Mouse (Mus musculus) E14TG2a.4 (cell line): Measurements from ENCODE around the gene Syngr3.

ENCODE experiments used
- H3K27me3 ChIP-seq: 2 replicates; pipeline ENCODE4 v1.6.1; 2014; ENCODE audit warnings: low read length, control low read depth; ENCODE audit not compliant: insufficient read depth
- H3K36me3 ChIP-seq: 2 replicates; pipeline ENCODE4 v1.6.1; 2014; ENCODE audit warnings: low read length, control low read depth; ENCODE audit not compliant: insufficient read depth
- H3K4me1 ChIP-seq: replicated peaks from 2 replicates; pipeline ENCODE4 v1.6.1; 2014; ENCODE audit warnings: low read depth, low read length, control low read depth
- H3K4me3 ChIP-seq: replicated peaks from 2 replicates; pipeline ENCODE4 v1.5.1; 2014; ENCODE audit warnings: mild to moderate bottlenecking, low read length
- H3K9me3 ChIP-seq: 2 replicates; pipeline ENCODE4 v1.6.1; 2014; ENCODE audit warnings: low read length, control low read depth
- CTCF ChIP-seq: conservative IDR thresholded peaks from 2 replicates; pipeline ENCODE4 v1.5.1; 2014; ENCODE audit warnings: low read length
- NANOG ChIP-seq: IDR thresholded peaks from 2 replicates; pipeline ENCODE4 v1.6.1; 2014; ENCODE audit warnings: borderline replicate concordance, low read length, mixed read lengths
- POU5F1 ChIP-seq: IDR thresholded peaks from 2 replicates; pipeline ENCODE4 v1.6.1; 2014; ENCODE audit warnings: low read length, borderline replicate concordance

The Syngr3 gene

DNA sequence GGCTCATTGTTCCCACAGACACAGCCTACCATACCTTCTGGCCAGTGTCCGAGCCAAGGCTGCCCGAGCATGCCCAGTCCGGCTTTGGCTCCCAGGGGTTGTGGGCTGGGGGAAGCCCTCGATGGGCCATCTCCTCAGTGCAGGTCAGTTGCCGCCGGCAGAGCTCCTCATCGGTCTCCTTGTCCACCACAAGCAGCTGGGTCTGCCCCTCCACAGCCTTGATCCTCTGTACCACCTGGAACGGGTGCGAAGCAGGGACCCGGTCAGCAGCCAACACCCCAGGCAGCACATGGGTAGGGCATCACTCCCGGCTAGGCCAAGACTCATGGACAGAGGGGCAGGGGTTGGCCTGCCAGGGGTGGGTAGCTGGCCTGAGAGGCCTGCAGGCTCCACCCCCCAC lies 42.3 kb downstream of the Syngr3 start:
- H3K27me3 ChIP-seq: peaks cover 42% of the 10 kb centered on the region
- TF ChIP-seq POU5F1: no peak
- TF ChIP-seq NANOG: no peak
- TF ChIP-seq CTCF: no peak
- H3K9me3 ChIP-seq: no peaks in the 10 kb centered on the region

GRCm38 (mm10) chr17:24646381-24646780 lies 43.4 kb downstream of the Syngr3 start:
- peaks cover 87% of the 10 kb centered on the region for H3K4me1 ChIP-seq
- peaks cover 31% of the 10 kb centered on the region for H3K27me3 ChIP-seq
- H3K9me3 ChIP-seq: no peaks in the 10 kb centered on the region
- H3K36me3 ChIP-seq: peaks cover 17% of the 10 kb centered on the region
- H3K4me3 ChIP-seq: no peak overlapping the region
- TF ChIP-seq CTCF: no peak
- TF ChIP-seq NANOG: no peak
- TF ChIP-seq POU5F1: no peak

More for the DNA sequence above, 42.3 kb downstream of the Syngr3 start:
- peak overlapping the region; percentile 0 for H3K4me3 ChIP-seq
- H3K36me3 ChIP-seq: peaks cover 7% of the 10 kb centered on the region
- peaks cover 76% of the 10 kb centered on the region for H3K4me1 ChIP-seq

- Histone ChIP-seq H3K9me3 (no peaks in the 10 kb centered on the region), H3K4me3 (no peak overlapping the region; the same call in 1 of the 2 replicates), H3K27me3 (peaks cover 27% of the 10 kb centered on the region), H3K4me1 (peaks cover 89% of the 10 kb centered on the region), H3K36me3 (peaks cover 17% of the 10 kb centered on the region)
- no peak for TF ChIP-seq CTCF
- TF ChIP-seq NANOG: no peak
- no peak for TF ChIP-seq POU5F1
These were observed 43.8 kb downstream of the Syngr3 start for GRCm38 (mm10) chr17:24645916-24646315.

GRCm38 (mm10) chr17:24644875-24645721 lies 44.7 kb downstream of the Syngr3 start:
- Histone ChIP-seq H3K4me3 (peak overlapping the region; percentile 41), H3K4me1 (peaks cover 88% of the 10 kb centered on the region), H3K36me3 (peaks cover 18% of the 10 kb centered on the region), H3K9me3 (no peaks in the 10 kb centered on the region), H3K27me3 (peaks cover 20% of the 10 kb centered on the region)
- TF ChIP-seq CTCF (no peak), NANOG (no peak), POU5F1 (no peak)

- TF ChIP-seq NANOG (no peak), CTCF (no peak), POU5F1 (no peak)
- Histone ChIP-seq H3K9me3 (no peaks in the 10 kb centered on the region), H3K4me1 (peaks cover 93% of the 10 kb centered on the region), H3K36me3 (peaks cover 27% of the 10 kb centered on the region), H3K4me3 (peak overlapping the region; percentile 41), H3K27me3 (peaks cover 12% of the 10 kb centered on the region)
These were observed 45.6 kb downstream of the Syngr3 start for GRCm38 (mm10) chr17:24644030-24644715.

DNA sequence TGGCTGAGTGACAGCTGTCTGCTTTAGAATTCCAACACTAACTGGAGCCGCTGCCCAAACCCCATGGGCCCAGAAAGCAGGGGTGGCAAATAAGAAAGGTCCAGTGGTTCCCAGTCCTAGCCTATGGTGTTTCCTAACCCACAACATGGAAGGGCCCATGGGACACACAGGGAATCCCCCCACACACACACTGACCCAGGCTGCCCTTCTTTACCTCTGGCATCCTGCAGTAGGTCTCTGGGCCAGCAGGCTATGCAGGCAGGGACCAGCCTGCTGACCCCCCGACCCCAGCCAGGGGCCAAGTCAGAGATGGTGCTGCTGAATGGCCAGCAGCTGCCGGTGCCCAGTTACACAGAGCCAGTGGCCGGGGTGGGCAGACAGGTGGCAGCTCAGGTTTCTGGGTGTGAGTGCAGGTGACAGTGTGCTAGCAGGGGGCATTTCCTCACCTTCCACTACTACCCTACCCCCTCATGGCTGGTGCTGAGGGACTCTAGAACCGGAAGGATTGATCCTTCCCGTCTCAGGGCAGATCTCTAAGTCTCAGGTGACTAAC lies 46.9 kb downstream of the Syngr3 start:
- H3K36me3 ChIP-seq: peaks cover 40% of the 10 kb centered on the region
- H3K4me3 ChIP-seq: no peak overlapping the region
- H3K27me3 ChIP-seq: no peaks in the 10 kb centered on the region
- H3K4me1 ChIP-seq: peaks cover 95% of the 10 kb centered on the region
- no peaks in the 10 kb centered on the region for H3K9me3 ChIP-seq
- no peak for TF ChIP-seq POU5F1
- TF ChIP-seq NANOG: no peak
- TF ChIP-seq CTCF: no peak

DNA sequence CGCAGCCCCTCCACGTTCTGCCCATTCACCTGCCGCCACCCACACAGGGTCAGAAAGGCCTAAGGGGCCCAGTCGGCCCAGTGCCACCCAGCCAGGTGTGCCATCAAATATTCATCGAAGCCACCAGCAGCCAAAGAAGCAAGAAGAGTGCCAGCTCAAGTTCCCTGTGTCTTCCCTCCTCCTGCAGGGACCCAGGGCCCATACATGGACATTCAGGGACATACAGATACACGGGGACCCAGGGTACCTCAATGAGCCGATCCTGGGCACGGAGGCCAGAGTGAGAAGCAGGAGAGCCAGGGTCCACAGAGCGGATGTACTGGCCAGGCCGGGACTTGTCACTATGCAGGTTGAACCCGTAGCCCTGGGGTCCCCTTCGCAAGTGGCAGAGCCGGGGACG lies 47.8 kb downstream of the Syngr3 start:
- peaks cover 95% of the 10 kb centered on the region for H3K4me1 ChIP-seq
- H3K9me3 ChIP-seq: no peaks in the 10 kb centered on the region
- H3K36me3 ChIP-seq: peaks cover 47% of the 10 kb centered on the region
- H3K4me3 ChIP-seq: peak overlapping the region; percentile 17; the same call in 1 of the 2 replicates
- TF ChIP-seq CTCF (no peak), POU5F1 (no peak), NANOG (no peak)
- H3K27me3 ChIP-seq: no peaks in the 10 kb centered on the region

DNA sequence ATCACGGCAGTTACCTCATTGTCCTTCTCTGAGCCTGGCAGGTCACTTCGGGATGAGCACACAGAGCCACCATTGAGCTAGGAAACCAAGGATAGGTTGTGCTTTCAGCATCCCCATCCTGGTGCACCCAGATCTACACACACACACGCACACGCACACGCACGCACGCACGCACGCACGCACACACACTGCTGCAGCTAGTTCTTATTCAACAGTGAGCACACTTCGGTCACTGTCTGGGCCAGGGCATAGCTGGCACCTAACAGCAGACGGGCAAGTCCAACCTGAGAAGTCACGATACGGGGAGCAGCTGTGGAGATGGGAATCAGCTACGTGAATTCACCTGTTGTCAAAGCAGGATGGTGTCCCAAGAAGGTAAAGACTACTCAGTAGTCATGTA lies 49.2 kb downstream of the Syngr3 start:
- Histone ChIP-seq H3K9me3 (no peaks in the 10 kb centered on the region), H3K36me3 (peaks cover 56% of the 10 kb centered on the region)
- TF ChIP-seq NANOG (no peak), CTCF (no peak)

More for the DNA sequence above, 49.2 kb downstream of the Syngr3 start:
- H3K27me3 ChIP-seq: no peaks in the 10 kb centered on the region
- H3K4me1 ChIP-seq: peaks cover 94% of the 10 kb centered on the region
- H3K4me3 ChIP-seq: peak overlapping the region; percentile 80
